Mouse (Mus musculus) bone marrow, adult 2 months (tissue): ENCODE results near the gene Epha7.

Experiments
- CTCF ChIP-seq: fragments of 200-500 bp; IDR thresholded peaks from 2 replicates; pipeline ENCODE4 v1.5.1; 2011; ENCODE audit warnings: low read length, control low read depth; ENCODE audit not compliant: control insufficient read depth, insufficient read depth
- POLR2A ChIP-seq: fragments of 200-500 bp; IDR thresholded peaks from 2 replicates; pipeline ENCODE4 v1.6.1; 2011; ENCODE audit warnings: low read depth, mild to moderate bottlenecking, control low read depth, low read length, borderline replicate concordance; ENCODE audit not compliant: control insufficient read depth

DNA sequence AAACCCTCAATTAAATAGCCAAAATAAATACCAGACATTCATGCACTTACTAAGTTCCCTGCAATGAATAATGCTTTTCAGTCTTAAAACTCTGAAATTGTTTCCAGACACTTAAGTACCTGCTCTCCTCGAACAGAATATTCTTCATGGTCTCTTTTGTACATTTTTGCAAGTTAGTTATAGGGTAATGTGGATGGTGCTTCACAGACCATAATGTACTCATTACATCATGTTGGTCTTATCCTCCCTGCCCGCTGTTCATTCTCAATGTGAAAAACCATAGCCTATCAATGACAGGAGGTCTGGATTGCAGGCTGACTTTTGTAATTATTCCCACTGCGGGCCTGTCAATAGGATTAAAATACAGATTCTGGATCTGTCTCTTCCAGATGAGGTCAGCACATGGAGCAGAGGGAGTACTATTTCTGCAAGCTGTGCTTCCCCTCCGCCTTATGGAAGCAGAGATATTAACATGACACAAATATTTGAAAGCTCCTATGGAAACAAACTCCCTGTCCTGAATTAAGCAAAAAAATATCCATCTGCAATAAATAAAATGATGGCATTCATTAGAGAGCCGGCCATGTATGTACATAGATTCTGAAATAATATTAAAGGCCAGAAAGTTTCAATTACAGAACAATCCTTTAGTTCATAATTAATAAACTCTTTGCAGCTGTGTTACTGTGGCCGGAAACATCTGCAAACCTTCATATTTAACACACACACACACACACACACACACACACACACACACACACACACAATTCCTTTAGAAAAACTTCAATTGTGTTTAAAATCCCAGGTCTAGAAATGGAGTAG, 50.1 kb downstream of the Epha7 start:
- no peak for TF ChIP-seq CTCF
- TF ChIP-seq POLR2A: no peak
